Mouse (Mus musculus) layer of hippocampus, adult 2 months (tissue): ENCODE data around the gene Atxn7l2. TPM values are rescaled to one million over a fixed set of nuclear protein-coding genes. Genes with fewer than 3 reads are reported as not detected.

Experiments used
- DNase-seq, 2 experiments: peaks; one replicate each; pipeline ENCODE4 v3.0.0; 2022; ENCODE audit warnings: low spot score in 2 of 2
- H3K27ac ChIP-seq: fragments of 200-600 bp; 2 replicates; pipeline ENCODE4 v1.8.1; 2022
- H3K4me3 ChIP-seq: fragments of 200-600 bp; 2 replicates; pipeline ENCODE4 v1.8.1; 2022; ENCODE audit warnings: mild to moderate bottlenecking
- CTCF ChIP-seq: fragments of 200-600 bp; conservative IDR thresholded peaks from 2 replicates; pipeline ENCODE4 v1.8.1; 2022; ENCODE audit warnings: antibody characterized with exemption, mild to moderate bottlenecking, moderate library complexity
- total RNA-seq, 2 experiments: library from RNA; stranded (reverse); gene quantifications; 2 replicates each; pipeline ENCODE4 v1.2.3; 2021

Atxn7l2 gene
- total RNA-seq, 2 experiments from 2014 or later, result 31.9 to 34.6 TPM

DNA sequence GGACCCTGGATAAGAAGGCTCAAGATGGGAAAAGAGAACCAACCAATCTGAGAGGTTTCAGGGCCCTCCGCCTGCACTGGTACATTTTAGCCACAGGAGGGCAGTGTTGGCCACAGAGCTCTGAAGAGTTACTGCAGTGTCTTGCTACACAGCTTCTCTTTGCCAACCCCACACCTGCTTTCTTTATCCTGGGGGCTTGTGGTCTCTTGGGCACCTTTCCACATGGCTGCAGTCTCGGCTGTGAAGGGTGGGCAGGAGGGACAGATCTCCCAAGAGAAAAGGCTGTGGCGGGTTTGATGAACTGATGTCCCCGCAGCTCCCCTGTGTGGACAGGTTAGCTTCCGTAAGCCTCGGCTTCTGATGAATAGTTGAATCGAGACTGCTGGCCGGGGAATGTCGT, 45.9 kb downstream of the Atxn7l2 start:
- peak overlapping the region; percentile 82 for H3K27ac ChIP-seq
- peak; percentile 80 to 92 for DNase-seq
- TF ChIP-seq CTCF, result peak; percentile 99
- H3K4me3 ChIP-seq, result peak overlapping the region; percentile 33

DNA sequence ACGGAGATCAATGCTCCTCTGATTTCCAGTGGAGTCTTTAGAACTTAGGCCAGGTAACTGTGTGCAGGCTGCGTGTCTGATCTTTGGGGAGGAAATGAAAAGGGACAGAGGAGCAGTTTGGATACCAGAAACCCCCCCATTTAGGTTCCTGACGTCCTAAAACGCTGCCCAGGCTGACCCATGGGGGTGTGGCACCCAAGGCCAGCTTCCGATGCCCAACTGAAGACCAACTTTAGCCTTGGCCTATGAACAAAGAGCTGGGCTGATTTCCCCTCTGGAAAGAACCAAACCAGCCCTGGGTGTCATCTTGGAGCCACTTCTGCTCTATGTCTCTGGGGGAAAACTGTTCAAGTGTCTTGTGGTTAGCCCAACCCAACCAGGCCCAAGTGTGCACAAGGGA, 46.6 kb downstream of the Atxn7l2 start:
- no peak for DNase-seq
- no peak overlapping the region for H3K4me3 ChIP-seq
- H3K27ac ChIP-seq, result no peak overlapping the region
- no peak for TF ChIP-seq CTCF

DNA sequence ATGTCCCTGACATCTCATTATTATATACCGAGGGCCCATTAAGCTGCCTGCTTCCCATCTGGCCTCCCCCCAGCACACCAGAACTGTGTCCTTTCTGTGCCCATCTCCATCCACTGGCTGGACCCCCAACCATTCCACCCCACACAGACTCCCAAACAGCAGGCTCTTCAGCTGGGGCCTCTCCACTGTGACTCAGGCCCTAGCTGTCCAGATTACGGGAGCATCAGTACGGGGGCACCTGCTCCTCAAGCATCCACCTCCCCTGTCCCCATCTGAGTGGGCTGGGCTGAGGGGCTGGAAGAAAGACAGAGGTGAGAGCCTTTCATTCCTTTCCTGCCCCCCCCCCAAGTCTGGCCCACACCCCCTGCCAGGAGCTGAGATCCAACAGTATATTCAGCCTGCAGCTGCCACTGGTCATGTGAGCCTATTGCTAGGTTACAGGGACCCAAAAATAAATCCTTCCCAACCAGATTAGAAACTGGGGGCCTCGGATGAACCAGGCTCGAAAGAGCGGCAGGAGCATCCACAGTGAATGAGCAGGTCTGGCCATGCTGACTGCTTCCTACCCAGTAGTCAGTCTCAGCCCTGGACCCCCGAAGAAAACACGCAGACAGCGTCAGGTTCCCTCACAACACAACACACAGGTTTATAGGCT, 52.2 kb downstream of the Atxn7l2 start:
- peak overlapping the region; percentile 27; the same call in 1 of the 2 replicates for H3K4me3 ChIP-seq
- peak; percentile 69 to 78 for DNase-seq
- no peak for TF ChIP-seq CTCF
- H3K27ac ChIP-seq, result peak overlapping the region; percentile 95

- DNase-seq, result peak; percentile 75 to 83
- peak within 1 kb of the TSS; percentile 93 for H3K27ac ChIP-seq
- no peak for TF ChIP-seq CTCF
- peak within 1 kb of the TSS; percentile 72 for H3K4me3 ChIP-seq
These were observed 56.1 kb downstream of the Atxn7l2 start, which contains the start of gene Gpr61 for GRCm38 (mm10) chr3:108154656-108155055. Gpr61 (minus strand) TSS chr3:108154882.

DNA sequence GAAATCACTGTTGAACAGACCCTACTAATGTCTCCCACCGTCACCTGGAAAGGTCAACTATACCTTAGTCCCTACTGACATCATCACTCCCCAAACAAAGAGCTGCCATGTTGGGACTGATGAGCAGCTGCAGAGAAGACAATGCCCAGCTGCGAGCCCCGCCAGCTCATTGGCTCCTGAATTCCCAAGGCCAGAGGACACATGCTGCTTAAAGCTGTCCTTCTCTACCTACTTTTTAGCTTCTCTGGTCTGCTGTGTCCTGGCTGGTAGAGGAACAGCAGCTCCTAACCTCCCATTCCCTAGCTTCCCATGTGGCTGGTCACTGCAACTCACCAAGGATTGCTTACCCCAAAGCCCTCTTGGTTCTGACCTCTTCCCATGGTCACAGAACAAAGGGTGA, 58.4 kb downstream of the Atxn7l2 start:
- Histone ChIP-seq H3K4me3 (no peak overlapping the region), H3K27ac (no peak overlapping the region)
- no peak for DNase-seq
- TF ChIP-seq CTCF, result no peak

Other genes starting within 250 kb of the Atxn7l2 start
- gene Gstm3, start 241.7 kb downstream of the Atxn7l2 start, total RNA-seq, result not detected
- 1 to 10 TPM; 2.3 to 3.6 TPM for gene Gstm2, start 224.5 kb downstream of the Atxn7l2 start, total RNA-seq
- 100 to 1,000 TPM; 350 to 371 TPM for gene Gstm1, start 193.0 kb downstream of the Atxn7l2 start, total RNA-seq
- 10 to 100 TPM; 11.5 to 12.3 TPM for gene Gstm4, start 166.0 kb downstream of the Atxn7l2 start, total RNA-seq
- 10 to 100 TPM; 74.0 to 76.7 TPM for gene Ampd2, start 124.3 kb downstream of the Atxn7l2 start, total RNA-seq
- not detected for gene Gnat2, start 118.1 kb downstream of the Atxn7l2 start, total RNA-seq
- gene Gnai3, start 64.8 kb downstream of the Atxn7l2 start, total RNA-seq, result 10 to 100 TPM; 28.0 to 28.4 TPM
- 10 to 100 TPM; 17.3 to 18.0 TPM for gene Gpr61, start 56.1 kb downstream of the Atxn7l2 start, total RNA-seq
- gene Amigo1, start 24.6 kb downstream of the Atxn7l2 start, total RNA-seq, result 10 to 100 TPM; 69.7 to 79.0 TPM
- gene Cyb561d1, start 9.7 kb downstream of the Atxn7l2 start, total RNA-seq, result 10 to 100 TPM; 16.3 to 16.8 TPM
- gene Sypl2, start 15.7 kb upstream of the Atxn7l2 start, total RNA-seq, result 1 to 10 TPM; 2.0 to 3.0 TPM
- gene Psma5, start 46.0 kb upstream of the Atxn7l2 start, total RNA-seq, result 10 to 100 TPM; 68.2 to 76.8 TPM
- gene Sort1, start 73.1 kb upstream of the Atxn7l2 start, total RNA-seq, result 100 to 1,000 TPM; 360 to 361 TPM
- 1 to 10 TPM in 1 of 2 experiments, under 1 TPM in 1; 0.83 to 1.5 TPM for gene Mybphl, start 154.0 kb upstream of the Atxn7l2 start, total RNA-seq
- 10 to 100 TPM; 17.5 to 22.2 TPM for gene Psrc1, start 172.9 kb upstream of the Atxn7l2 start, total RNA-seq
- gene Celsr2, start 204.6 kb upstream of the Atxn7l2 start, total RNA-seq, result 100 to 1,000 TPM; 185 to 201 TPM
- gene Sars, start 234.3 kb upstream of the Atxn7l2 start, total RNA-seq, result 100 to 1,000 TPM; 198 to 213 TPM